ENCODE assay signal across 8 mouse cellular contexts in genomic region chr6:88074752-88075554, GRCm38 (mm10). TPM values are rescaled to one million over a fixed set of nuclear protein-coding genes. Genes with fewer than 3 reads are reported as not detected.
DNase-seq lines count a peak whose midpoint lies in the region; ATAC-seq lines count a peak whose summit lies in the region.

No protein-coding gene starts in this region.

- H3K4me2 ChIP-seq in intestine, embryonic 14.5 days (ENCODE audit: low read length) = peak overlapping the region; percentile 56

- peak; percentile 97 for ATAC-seq in intestine, embryonic 14.5 days (replicated peaks; ENCODE audit: low FRiP score, low TSS enrichment, low read depth)

- no peaks in the 10 kb centered on the region for H3K36me3 ChIP-seq in intestine, embryonic 14.5 days (ENCODE audit: control insufficient read depth, insufficient read depth, low read length)

- no peaks in the 10 kb centered on the region for H3K27me3 ChIP-seq in intestine, embryonic 14.5 days (replicated peaks; ENCODE audit: control insufficient read depth, insufficient read depth, low read length)

- WGBS in intestine, embryonic 14.5 days = 6% methylated on average over 32 of the region's 32 CpGs

- no peaks in the 10 kb centered on the region for H3K9me3 ChIP-seq in intestine, embryonic 14.5 days (ENCODE audit: control insufficient read depth, low read length)

- intact Hi-C loops in left cerebral cortex, postnatal 14 days (cut with DNase I) = loop anchor here (5.0 kb wide), 1 partner anchor 63 kb away; no protein-coding TSS in a partner anchor

- peak overlapping the region; percentile 43 for H3K4me3 ChIP-seq in intestine, embryonic 14.5 days (ENCODE audit: low read depth, low read length)

- 0 out of 2 replicates have a peak, but pooled peaks cover 5% of the 10 kb centered on the region for H3K4me1 ChIP-seq in intestine, embryonic 14.5 days (replicated peaks; ENCODE audit: control insufficient read depth, insufficient read depth, low read length)

- peak overlapping the region; percentile 56 for H3K9ac ChIP-seq in intestine, embryonic 14.5 days (ENCODE audit: low read length)

- peak overlapping the region; percentile 85 for H3K27ac ChIP-seq in intestine, embryonic 14.5 days (ENCODE audit: low read depth)

- DNase-seq in adrenal gland, adult 18-20 months (ENCODE audit: low spot score in 2 of 2) = peak; percentile 91 to 92
- peak; percentile 98 for DNase-seq in embryo, embryonic 11 days
- peak; percentile 94 for DNase-seq in gastrocnemius, postnatal 25 days
- DNase-seq in intestine, embryonic 14.5 days (ENCODE audit: low spot score) = peak; percentile 97
- DNase-seq in left cerebral cortex, postnatal 14 days (ENCODE audit: low spot score in 2 of 2) = peak; percentile 96
- peak; percentile 97 for DNase-seq in mesoderm, embryonic 11.5 days (ENCODE audit: low read depth, low spot score)
- peak; percentile 94 to 95 for DNase-seq in right cerebral cortex, postnatal 36 days (ENCODE audit: low spot score in 2 of 2)
- peak; percentile 97 for DNase-seq in yolk sac, embryonic 10.5 days (ENCODE audit: low spot score)

RNA-seq across cellular contexts. Expression of gene Rpn1, which starts 9.3 kb away (rescaled TPM):
- 100 to 1,000 TPM; 222 to 247 TPM for total RNA-seq in adrenal gland, adult 18-20 months (2021)
- 10 to 100 TPM; 67.1 to 71.0 TPM for total RNA-seq in gastrocnemius, postnatal 25 days (2021)
- polyA plus RNA-seq in intestine, embryonic 14.5 days (2014; fragmentation: Nextera tagmentation; extraction: Ambion mirVana) = 384 and 386 TPM in 2 replicates
- 100 to 1,000 TPM; 166 to 168 TPM for total RNA-seq in left cerebral cortex, postnatal 14 days (2021)

RNA-seq across cellular contexts. Expression of gene Rab7, which starts 29.9 kb away (rescaled TPM):
- 100 to 1,000 TPM; 295 to 343 TPM for total RNA-seq in adrenal gland, adult 18-20 months (2021)
- total RNA-seq in gastrocnemius, postnatal 25 days (2021) = 100 to 1,000 TPM; 265 to 292 TPM
- 259 and 277 TPM in 2 replicates for polyA plus RNA-seq in intestine, embryonic 14.5 days (2014; fragmentation: Nextera tagmentation; extraction: Ambion mirVana)
- total RNA-seq in left cerebral cortex, postnatal 14 days (2021) = 100 to 1,000 TPM; 319 to 329 TPM

Comparison
In these comparisons a context has a peak if more than half of its experiments do, and no peak if none do; other contexts are left out.
1. Peak in every context shown above with its lines: DNase-seq, ATAC-seq, H3K4me3 ChIP-seq and H3K27ac ChIP-seq.